Mouse (Mus musculus) stomach, postnatal 0 days (tissue): ENCODE measurements around the gene Pxn.

Source experiments
- CTCF ChIP-seq: IDR thresholded peaks from 2 replicates; pipeline ENCODE4 v1.5.1; 2016; ENCODE audit warnings: antibody characterized with exemption, low read depth, mild to moderate bottlenecking, moderate library complexity
- EP300 ChIP-seq: optimal IDR thresholded peaks from 2 replicates; pipeline ENCODE3; 2016; ENCODE audit warnings: antibody characterized with exemption

- peak; percentile 57 for TF ChIP-seq CTCF
- no peak for TF ChIP-seq EP300
These were observed 17.5 kb downstream of the Pxn start for GRCm38 (mm10) chr5:115523971-115524370.
